7 mouse cellular contexts compared by ENCODE assay signal in the genomic region with DNA sequence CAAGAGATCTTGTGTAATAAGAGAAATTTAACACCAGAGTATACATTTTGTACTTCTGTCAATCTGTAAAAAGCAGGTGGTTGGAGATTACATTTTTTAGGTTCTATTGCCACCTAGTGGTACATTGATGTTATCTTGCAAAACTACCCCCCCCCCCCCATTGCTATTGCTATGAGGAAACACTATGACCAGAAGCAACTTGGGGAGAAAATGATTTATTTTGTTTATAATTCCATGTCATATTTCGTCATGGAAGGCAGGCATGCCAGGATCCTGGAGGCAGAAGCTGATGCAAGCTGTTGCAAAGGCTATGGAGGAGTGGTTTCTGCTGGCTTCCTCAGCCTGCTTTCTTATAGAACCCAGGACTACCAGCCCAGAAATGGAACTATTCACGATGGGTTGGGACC.
DNase-seq lines count a peak whose midpoint lies in the region; ATAC-seq and TF ChIP-seq lines count a peak whose summit lies in the region.

No protein-coding gene starts in this region.

- no peaks in the 10 kb centered on the region for H3K9me3 ChIP-seq in limb, embryonic 14.5 days (ENCODE audit: control insufficient read depth, low read length)
- H3K9me3 ChIP-seq in limb, embryonic 10.5 days (replicated peaks): no peaks in the 10 kb centered on the region

- H3K36me3 ChIP-seq in limb, embryonic 14.5 days (ENCODE audit: control insufficient read depth, insufficient read depth, low read length): no peaks in the 10 kb centered on the region
- no peaks in the 10 kb centered on the region for H3K36me3 ChIP-seq in limb, embryonic 10.5 days

- no peak for ATAC-seq in limb, embryonic 14.5 days (ENCODE audit: low FRiP score, low read depth)
- ATAC-seq in megakaryocyte-erythroid progenitor cell, adult 5-6 weeks (replicated peaks; ENCODE audit: low FRiP score, low TSS enrichment, poor library complexity, severe bottlenecking): no peak

- H3K4me3 ChIP-seq in limb, embryonic 14.5 days (replicated peaks; ENCODE audit: low read length): no peak overlapping the region
- no peak overlapping the region for H3K4me3 ChIP-seq in limb, embryonic 10.5 days

- DNase-seq in limb, embryonic 14.5 days (ENCODE audit: low spot score): peak; percentile 64
- no peak for DNase-seq in limb, embryonic 10.5 days (ENCODE audit: low spot score)
- DNase-seq in ZHBTc4 (ENCODE audit: low read depth, low spot score): peak; percentile 28
- peak; percentile 25 for DNase-seq in fat pad, adult 2 months (ENCODE audit: extremely low read depth, low read depth, low spot score)
- peak; percentile 8 for DNase-seq in mesoderm, embryonic 11.5 days (ENCODE audit: low read depth, low spot score)
- no peak for DNase-seq in layer of hippocampus, postnatal 36 days

- H3K9ac ChIP-seq in limb, embryonic 14.5 days (ENCODE audit: low read depth, low read length, severe bottlenecking): no peak overlapping the region

- WGBS in limb, embryonic 14.5 days: 72% methylated on average over 2 of the region's 2 CpGs
- 70% methylated on average over 2 of the region's 2 CpGs for WGBS in limb, embryonic 10.5 days

- H3K4me1 ChIP-seq in limb, embryonic 14.5 days (ENCODE audit: control insufficient read depth, insufficient read depth, low read length): no peaks in the 10 kb centered on the region
- H3K4me1 ChIP-seq in limb, embryonic 10.5 days: no peaks in the 10 kb centered on the region

- H3K4me2 ChIP-seq in limb, embryonic 14.5 days (replicated peaks; ENCODE audit: low read depth, low read length, severe bottlenecking): no peak overlapping the region

- H3K27me3 ChIP-seq in limb, embryonic 14.5 days (ENCODE audit: control insufficient read depth, insufficient read depth, low read length): no peaks in the 10 kb centered on the region
- no peaks in the 10 kb centered on the region for H3K27me3 ChIP-seq in limb, embryonic 10.5 days (ENCODE audit: low read depth, poor library complexity, severe bottlenecking)

- H3K27ac ChIP-seq in limb, embryonic 14.5 days (replicated peaks; ENCODE audit: low read depth, low read length): no peak overlapping the region
- no peak overlapping the region for H3K27ac ChIP-seq in limb, embryonic 10.5 days

- TF ChIP-seq POLR2A in limb, embryonic 14.5 days (IDR thresholded peaks at IDR 0.05; ENCODE audit: borderline replicate concordance, extremely low read depth, insufficient read depth, insufficient read length): no peak

Comparison
In these comparisons a context has a peak if more than half of its experiments do, and no peak if none do; other contexts are left out.
1. DNase-seq: peak in limb, embryonic 14.5 days (single experiment), ZHBTc4 (single experiment), fat pad, adult 2 months (single experiment) and mesoderm, embryonic 11.5 days (single experiment); none in limb, embryonic 10.5 days (single experiment) and layer of hippocampus, postnatal 36 days (0 of 2).